Mouse (Mus musculus): ENCODE results near the gene Ttc27. TPM values are rescaled to one million over a fixed set of nuclear protein-coding genes. Genes with fewer than 3 reads are reported as not detected.

Ttc27 gene
- total RNA-seq, 2 experiments from 2014 or later = 18.5 to 18.6 TPM

DNA sequence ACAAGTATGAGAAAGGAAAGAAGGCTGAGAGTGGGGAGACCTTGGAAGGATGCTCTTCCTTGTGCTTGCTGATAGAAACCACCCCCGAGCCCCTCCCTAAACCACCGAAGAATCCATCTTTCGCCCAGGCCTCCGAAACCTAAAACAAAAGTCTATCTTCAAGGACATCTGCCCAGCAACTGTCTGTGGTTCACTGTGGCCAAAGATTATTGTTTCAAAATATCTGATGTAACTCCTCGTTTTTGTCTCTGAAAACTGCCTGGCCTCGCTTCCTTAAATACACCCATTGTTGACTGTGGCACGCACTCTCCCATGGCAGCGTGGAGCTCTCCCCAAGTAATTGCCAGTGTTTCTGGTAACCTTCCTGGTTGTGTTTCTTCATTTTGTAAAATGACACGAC is 155.0 kb downstream of the Ttc27 start:
- DNase-seq (ENCODE audit: low spot score in 2 of 2) = no peak

DNA sequence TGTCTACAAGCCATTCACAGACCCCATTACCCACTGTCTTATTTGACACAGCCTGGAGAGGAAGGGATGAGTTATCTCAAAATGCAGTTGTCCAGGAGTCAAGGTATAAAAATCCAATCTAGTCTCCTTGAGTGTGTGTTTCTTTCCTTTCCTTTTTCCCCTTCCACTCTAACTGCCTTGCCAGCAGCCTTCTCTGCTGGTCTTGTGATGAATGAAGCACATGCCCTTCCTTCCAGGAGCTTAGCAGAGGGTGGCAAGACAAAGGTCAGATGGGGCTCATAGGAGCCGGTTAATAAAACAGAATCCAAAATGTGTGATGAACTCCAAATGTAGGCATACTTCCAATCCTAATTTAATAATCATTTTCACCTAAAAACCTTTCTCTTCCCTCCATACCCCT is 156.2 kb downstream of the Ttc27 start:
- DNase-seq (ENCODE audit: low spot score in 2 of 2) = no peak

DNA sequence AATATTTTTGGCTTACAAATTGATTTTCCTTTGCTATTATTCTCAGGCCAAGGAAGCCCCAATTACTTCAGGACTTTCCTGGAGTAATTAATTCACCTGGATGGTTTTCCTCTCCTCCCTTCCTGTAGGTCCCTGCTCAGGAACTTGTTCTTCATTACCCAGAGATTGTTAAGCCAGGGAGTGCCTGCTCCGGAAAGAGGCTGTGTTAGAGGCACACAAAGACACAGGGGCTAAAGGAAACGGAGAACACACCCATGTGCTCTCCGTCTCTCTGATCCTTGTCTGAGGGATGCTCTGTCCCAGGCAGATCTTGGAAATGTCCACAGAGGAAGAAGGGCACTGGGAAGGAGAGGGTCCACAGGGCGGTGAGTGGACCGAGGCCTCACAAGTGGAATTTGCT is 158.2 kb downstream of the Ttc27 start:
- peak in 1 of 2 experiments; percentile 17 for DNase-seq (ENCODE audit: low spot score in 2 of 2)

DNA sequence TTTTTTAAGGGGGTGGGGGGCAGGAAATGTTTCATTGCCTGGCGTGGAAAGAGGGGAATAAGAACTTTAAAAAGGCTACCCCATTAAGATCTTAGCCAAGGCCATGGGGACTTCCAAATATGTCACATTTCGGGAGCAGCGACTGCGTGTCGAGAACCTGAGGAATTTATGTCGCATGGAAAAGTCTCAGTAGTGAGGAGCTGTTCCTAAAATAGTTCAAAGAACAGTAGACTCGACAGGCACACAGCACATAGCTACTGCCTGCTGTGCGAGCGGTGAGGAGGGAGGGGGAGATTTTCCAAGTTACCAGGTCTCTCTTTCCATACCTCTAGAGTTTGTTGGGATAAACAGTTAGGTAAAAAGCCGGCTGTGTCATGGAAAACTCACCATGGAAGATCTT is 159.4 kb downstream of the Ttc27 start:
- DNase-seq (ENCODE audit: low spot score in 2 of 2) = peak in 1 of 2 experiments; percentile 13

DNA sequence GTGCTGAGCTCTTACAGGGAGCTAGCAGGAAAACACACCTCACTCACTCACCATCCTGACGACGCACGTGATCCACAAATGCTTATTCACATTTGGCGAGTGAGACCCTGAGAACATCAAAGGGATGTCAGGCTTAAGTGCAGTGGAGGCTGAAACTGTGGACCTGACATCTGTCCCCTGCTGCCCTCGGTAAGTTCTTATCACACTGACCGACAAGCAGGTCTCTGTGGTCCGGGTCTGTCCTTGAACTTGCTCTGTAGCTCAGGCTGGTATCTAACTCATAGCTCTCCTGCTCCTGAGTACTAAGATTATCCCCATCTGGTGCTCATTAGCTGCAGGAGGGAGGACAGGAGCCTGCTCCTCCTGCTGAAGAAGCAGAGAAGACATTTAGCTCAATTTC is 162.2 kb downstream of the Ttc27 start:
- peak in 1 of 2 experiments; percentile 13 for DNase-seq (ENCODE audit: low spot score in 2 of 2)

DNA sequence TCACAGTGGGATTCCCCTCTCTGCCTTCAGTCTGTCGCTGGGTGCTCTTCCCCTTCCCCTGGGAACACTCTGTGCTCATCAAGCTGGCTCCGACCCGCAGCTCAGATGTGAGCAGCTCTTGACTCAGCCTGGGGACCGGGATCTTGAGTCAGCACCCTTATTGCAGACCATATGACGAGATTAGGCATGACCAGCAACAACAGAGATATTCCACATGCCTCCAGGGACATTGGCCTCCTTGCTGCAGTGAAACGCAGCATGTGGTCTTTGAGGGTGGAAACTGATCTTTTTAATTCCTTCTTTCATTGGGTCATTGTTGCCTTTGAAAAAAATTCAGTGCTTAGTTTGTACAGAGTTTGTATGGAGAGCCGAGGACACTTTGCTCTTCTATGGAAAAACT is 169.5 kb downstream of the Ttc27 start:
- peak in 1 of 2 experiments; percentile 6 for DNase-seq (ENCODE audit: low spot score in 2 of 2)

DNA sequence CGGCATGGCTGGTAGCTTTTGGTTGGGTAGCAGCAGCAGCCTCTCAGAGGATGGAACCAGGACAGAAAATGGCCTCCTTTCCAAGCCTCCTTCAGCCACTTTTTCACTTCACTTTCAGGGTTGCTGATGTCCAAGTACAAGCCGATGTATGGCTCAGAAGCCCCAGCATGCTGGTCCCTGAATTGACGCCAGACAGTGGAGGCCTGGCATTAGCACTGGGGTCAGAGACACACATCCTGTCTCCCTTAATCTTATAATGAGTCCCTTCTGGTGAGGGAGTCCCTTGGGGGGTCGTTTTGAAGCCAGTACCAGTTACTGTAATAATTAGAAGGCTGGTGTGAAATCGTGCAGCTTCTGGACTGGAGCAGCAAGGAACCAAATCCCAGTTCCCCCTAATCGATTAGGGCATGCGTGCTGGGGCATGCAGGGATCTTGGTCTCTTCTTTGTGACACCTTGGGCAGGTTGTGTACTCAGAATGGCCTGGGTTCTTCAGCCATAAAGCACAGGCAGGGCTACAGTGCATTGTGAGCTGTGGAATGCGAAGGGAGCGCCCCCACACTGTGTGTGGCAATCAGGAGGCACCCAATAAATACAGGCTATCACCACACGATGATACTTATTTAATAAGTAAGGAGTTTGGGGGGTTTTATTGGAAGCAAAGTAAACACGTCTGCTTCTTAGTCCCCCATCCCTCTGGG is 171.5 kb downstream of the Ttc27 start:
- DNase-seq (ENCODE audit: low spot score in 2 of 2) = peak in 1 of 2 experiments; percentile 8

DNA sequence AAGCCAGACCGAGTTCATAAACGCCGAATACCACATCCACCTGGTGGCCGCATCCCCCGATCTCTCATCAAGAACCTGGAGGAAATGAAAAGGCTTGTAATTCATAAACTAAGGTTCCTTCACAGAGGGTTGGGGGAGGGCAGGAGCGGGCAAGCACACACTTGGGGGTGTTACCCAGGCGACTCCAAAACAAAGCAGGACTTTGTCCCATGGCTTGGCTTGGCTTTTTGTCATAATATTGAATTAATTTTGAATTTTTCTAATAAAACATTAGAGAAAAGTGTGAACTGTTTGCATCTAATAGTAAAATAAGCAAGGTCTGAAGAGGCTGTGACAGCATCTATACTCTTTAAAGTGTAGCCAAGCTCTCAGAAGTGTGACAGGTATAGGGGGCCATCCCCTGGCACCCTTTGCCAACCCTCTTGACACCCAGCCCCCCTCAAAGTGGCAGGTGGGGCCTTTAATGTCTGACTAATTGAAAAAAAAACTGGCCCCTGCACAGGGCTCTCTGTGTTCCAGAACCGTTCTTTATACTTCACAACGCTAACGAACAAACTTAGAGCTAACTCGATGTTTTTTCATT is 172.1 kb downstream of the Ttc27 start:
- DNase-seq (ENCODE audit: low spot score in 2 of 2) = peak in 1 of 2 experiments; percentile 9

DNA sequence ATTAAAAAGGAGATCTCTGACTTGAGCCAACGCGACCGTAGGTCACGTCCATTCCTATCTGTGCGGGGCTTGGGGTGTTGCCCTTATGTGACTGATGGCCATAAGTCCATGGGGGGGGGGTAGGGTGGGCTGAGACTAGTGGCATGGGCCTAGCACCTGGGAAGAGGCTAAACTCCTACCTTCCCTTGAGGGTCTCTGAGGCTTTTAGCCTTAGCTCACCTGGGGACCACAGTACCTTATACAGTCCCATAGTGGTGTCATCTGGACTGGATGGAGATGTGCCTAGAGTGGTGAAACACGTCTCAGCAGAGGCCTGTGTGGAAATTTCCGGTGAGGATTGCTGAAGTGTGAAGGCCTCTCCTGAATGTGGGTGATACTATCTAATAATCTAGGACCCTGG is 184.9 kb downstream of the Ttc27 start:
- no peak for DNase-seq (ENCODE audit: low spot score in 2 of 2)

DNA sequence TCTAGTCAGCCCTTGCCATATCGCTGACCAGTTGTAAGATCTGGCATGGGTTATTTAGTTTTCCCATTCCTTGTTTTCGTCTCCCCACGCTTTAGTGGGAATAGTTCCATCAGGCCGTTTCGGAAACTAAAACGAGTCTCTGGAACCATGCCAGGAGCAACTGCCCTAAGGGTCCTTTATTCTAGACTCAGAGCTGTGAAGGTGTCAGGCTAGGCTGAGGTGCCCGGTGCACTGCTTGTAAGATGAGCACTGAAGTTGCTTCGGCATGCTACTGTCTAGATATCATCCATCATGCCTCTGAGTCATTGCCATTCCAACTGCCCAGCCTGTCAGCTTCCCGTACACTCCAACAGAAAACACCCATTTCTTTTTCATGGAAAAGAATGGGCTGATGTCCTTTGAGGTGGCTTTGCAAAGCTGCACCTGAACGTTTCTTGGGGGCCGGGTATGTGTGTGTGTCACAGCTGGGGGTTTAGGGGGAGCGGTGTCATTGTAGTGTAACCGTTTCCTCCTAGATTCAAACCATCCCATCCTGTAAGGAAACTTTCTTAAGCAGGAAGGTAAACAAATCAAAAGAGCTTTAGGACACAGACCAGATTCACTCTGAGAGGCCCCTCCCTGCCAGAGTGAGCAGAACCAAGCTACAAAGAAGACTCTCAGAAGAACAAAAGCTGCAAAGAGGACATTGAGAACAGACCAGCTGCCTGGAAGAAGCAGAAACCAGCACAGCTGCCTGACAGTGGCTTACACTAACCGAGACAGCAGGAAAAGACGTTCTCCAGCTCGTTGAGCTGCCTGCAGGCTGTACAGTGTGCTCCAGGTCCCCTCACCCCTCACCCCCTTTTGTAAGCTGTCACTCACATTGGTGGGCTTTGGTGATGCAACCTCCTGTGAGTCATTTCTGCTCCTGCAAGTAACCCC is 186.1 kb downstream of the Ttc27 start:
- no peak for DNase-seq (ENCODE audit: low spot score in 2 of 2)

DNA sequence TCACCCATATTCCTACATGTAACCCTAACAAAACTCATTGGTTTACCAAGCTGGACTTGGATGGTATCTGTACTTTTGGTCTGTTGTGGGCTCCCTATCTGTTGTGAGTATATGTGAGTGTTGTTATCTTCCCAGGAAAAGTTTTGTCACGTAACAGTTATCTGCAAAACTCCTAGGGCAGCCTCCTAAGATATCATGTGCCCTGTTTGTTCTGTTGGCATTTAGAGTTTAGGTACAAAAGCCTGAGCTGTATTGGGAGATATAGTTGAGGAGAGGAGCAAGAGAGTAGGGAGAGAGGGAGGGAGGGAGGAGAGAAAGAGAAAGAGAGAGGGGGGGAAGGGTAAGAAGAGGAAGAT is 186.8 kb downstream of the Ttc27 start:
- DNase-seq (ENCODE audit: low spot score in 2 of 2) = no peak

DNA sequence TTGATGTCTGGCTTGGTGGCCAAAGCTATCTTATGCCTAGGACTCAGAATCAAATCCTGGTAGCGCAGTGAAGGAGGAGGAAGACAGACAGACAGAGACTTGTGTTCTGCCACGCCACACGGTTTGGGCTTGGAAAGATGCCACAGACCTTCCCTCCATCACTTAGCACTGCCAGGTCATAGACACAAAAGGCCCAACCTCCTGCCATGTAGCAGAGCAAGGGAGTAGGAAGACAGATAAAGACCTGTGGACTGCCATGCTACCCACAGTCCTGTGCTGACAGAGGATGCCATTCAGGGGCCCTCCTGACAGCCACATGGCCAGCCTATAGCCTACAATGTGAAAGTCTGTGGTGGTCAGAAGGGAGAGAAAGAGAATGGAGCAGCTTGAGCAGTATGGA is 187.4 kb downstream of the Ttc27 start:
- DNase-seq (ENCODE audit: low spot score in 2 of 2) = no peak

DNA sequence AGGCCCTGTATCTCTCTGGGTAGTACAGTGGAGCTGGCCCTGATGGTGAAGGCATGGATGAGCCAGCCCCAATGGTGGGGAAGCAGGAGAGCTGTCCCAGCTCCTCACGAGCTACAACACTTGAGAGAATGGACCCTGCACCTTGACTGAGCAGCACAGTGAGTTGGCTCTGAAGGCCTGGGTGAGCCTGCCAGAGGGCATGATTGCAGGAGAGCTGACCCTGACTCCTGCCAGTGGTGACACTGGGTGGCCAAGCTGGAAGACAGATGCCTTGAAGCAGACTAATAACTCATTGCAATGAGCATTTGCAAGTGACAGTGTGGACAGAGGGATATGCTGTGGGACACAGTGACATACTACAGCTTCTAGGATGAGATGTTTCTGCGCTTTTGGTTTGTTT is 195.5 kb downstream of the Ttc27 start:
- DNase-seq (ENCODE audit: low spot score in 2 of 2) = no peak

Other genes starting within 250 kb of the Ttc27 start
- gene Yipf4, start 228.2 kb upstream of the Ttc27 start, total RNA-seq (2021) = 100 to 1,000 TPM; 105 to 120 TPM
- 10 to 100 TPM; 93.5 to 99.0 TPM for gene Birc6, start 189.4 kb upstream of the Ttc27 start, total RNA-seq (2021)